Mouse (Mus musculus) large intestine, adult 2 months (tissue): ENCODE data around the gene Palm3. TPM values are rescaled to one million over a fixed set of nuclear protein-coding genes. Genes with fewer than 3 reads are reported as not detected.

Experiments used
- polyA plus RNA-seq: library from polyadenylated mRNA; depleted of rRNA; stranded (reverse); fragments of >200 nt; gene quantifications from 2 replicates; pipeline ENCODE4 v1.2.3, GENCODE M21; 2012; rRNA removed

Palm3 gene
- polyA plus RNA-seq, 1 experiment, result not detected

Other genes with a start within 250 kb of the Palm3 start
- gene Adgrl1, start 121.4 kb upstream of the Palm3 start, polyA plus RNA-seq, result 13.4 and 18.8 TPM in 2 replicates
- 0.43 and 0.52 TPM in 2 replicates for gene Gm10644, start 66.3 kb upstream of the Palm3 start, polyA plus RNA-seq
- 35.0 and 42.7 TPM in 2 replicates for gene Asf1b, start 66.0 kb upstream of the Palm3 start, polyA plus RNA-seq
- gene Prkaca, start 48.5 kb upstream of the Palm3 start, polyA plus RNA-seq, result 59.9 and 65.0 TPM in 2 replicates
- gene Samd1, start 23.8 kb upstream of the Palm3 start, polyA plus RNA-seq, result 35.7 and 37.6 TPM in 2 replicates
- gene 1700067K01Rik, start 20.0 kb upstream of the Palm3 start, polyA plus RNA-seq, result 0.27 and 0.30 TPM in 2 replicates
- 2.3 and 3.2 TPM in 2 replicates for gene 2210011C24Rik, start 9.3 kb upstream of the Palm3 start, polyA plus RNA-seq
- 5.5 and 6.5 TPM in 2 replicates for gene Il27ra, start 21.1 kb downstream of the Palm3 start, polyA plus RNA-seq
- gene Rln3, start 23.5 kb downstream of the Palm3 start, polyA plus RNA-seq, result 0.49 and 0.56 TPM in 2 replicates
- 0.82 and 1.1 TPM in 2 replicates for gene Gm10643, start 43.7 kb downstream of the Palm3 start, polyA plus RNA-seq
- 19.0 and 25.2 TPM in 2 replicates for gene Rfx1, start 45.4 kb downstream of the Palm3 start, polyA plus RNA-seq
- gene Dcaf15, start 83.3 kb downstream of the Palm3 start, polyA plus RNA-seq, result 73.4 and 87.9 TPM in 2 replicates
- gene Podnl1, start 104.5 kb downstream of the Palm3 start, polyA plus RNA-seq, result 5.6 and 5.9 TPM in 2 replicates
- gene Cc2d1a, start 126.5 kb downstream of the Palm3 start, polyA plus RNA-seq, result 30.2 and 38.0 TPM in 2 replicates
- 0.22 and 0.32 TPM in 2 replicates for gene 4930432K21Rik, start 126.6 kb downstream of the Palm3 start, polyA plus RNA-seq
- gene Nanos3, start 163.7 kb downstream of the Palm3 start, polyA plus RNA-seq, result 0.22 and 0.30 TPM in 2 replicates
- 10.4 and 16.4 TPM in 2 replicates for gene Zswim4, start 215.6 kb downstream of the Palm3 start, polyA plus RNA-seq
- gene D8Ertd738e, start 228.2 kb downstream of the Palm3 start, polyA plus RNA-seq, result 137 and 143 TPM in 2 replicates
- gene Mri1, start 235.9 kb downstream of the Palm3 start, polyA plus RNA-seq, result 23.6 and 35.9 TPM in 2 replicates
- gene Ccdc130, start 248.9 kb downstream of the Palm3 start, polyA plus RNA-seq, result 31.5 and 38.3 TPM in 2 replicates